Mouse (Mus musculus): ENCODE data around the gene Etv5.

Gene Etv5

DNA sequence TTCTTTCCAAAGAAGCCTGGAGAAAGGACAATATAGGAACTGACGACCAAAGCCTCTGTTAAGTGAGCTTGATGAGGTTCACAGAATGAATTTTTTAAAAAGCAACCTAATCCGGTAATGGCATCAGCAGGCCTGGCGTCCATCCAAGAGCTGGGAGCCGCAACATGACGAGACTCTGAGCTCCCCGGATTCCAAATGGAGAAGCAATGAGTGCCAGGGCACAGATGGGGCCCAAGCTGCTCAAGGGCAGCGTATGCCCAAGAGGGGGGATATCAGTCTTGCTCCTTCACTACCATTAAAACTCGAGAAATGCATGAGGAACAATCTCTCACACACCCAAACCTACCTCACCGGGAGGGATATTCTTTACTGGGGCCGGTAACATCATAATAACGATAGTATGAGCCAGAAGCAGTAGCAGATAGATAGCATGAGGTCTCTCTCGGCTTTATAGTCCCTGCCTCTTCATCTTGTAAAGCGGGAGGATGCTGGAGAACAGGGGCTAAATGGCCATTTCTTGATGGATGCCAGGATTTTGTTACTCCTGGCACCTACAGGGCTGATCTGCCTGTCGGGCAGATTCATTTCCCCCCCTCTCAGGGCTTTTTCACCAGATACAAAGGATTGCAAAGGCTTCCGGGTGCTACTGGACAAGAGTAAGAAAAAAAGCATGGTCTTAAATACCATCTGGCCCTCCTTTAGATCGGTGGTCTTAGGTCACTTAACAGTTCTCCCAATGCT is 9.1 kb downstream of the Etv5 start:
- in situ Hi-C loops (cut with MboI, MseI) = no loop called here

DNA sequence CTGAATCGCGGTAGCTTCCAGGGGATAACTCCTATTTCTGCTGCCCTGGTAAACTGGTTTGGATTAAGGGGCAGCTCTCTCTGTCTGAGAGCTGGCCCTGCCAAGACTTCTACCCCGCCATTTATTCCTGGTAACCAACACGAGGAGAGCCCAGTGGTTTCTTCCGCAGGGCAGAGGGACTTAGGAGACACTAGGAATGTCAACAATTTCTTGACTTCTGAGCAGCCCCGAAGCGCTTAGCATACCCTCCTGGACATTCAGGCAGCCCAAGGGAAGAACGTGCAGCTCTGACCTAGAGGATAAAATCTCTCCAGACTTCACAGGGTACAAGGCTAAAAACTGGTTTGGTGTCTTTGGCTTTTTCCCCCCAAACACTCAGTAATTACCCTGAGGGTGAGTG is 10.1 kb downstream of the Etv5 start:
- in situ Hi-C loops (cut with MboI, MseI) = no loop called here

DNA sequence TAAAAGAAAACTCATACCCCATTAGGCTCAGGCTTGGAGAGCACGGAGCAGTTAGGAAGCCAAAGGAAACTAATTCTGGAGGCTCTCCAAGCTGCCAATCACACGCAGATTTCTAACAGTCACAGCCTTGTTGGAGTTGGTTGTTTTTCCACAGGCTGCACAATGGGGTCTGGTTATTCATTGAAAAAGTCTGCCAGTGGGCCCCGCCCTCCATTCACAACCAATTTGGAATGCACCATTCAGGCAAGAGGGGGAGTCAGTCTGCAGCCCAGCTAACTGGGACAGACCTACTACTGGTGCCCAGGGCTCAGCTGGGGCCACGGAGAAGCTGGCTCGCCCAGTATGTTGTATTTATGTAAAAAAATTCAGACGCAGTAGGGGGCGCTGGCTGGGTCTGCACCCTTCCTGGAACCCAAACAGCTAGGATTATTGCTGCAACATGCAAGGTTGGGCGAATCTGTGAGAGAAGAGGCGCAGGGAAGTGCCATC is 10.6 kb downstream of the Etv5 start:
- in situ Hi-C loops (cut with MboI, MseI) = no loop called here

GRCm38 (mm10) chr16:22426866-22427265 is 12.7 kb downstream of the Etv5 start:
- in situ Hi-C loops (cut with MboI, MseI) = no loop called here

DNA sequence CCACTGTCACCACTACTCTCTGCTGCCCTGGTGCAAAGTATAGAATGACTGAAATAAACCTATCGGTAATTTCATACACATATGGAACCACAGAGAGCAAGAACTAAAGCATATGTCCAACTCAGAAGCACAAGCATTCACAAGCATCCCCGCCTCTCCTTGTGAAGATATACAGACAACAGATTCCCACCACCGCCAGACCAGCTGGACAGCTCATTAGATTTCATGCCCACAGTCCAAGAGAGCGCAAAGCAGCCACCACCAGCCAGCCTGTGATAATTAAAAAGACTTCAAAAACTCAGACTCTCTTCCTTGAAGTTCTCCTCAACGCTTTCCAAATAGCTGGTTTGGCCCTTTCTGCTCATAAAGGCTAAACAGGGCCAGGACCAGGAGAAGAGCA is 17.3 kb downstream of the Etv5 start:
- in situ Hi-C loops (cut with MboI, MseI) = no loop called here

- in situ Hi-C loops (cut with MboI, MseI) = no loop called here
Observed at GRCm38 (mm10) chr16:22417931-22418330, 21.6 kb downstream of the Etv5 start.

GRCm38 (mm10) chr16:22417044-22417443 is 22.5 kb downstream of the Etv5 start:
- in situ Hi-C loops (cut with MboI, MseI) = no loop called here

GRCm38 (mm10) chr16:22416140-22416848 is 23.2 kb downstream of the Etv5 start:
- in situ Hi-C loops (cut with MboI, MseI) = no loop called here

DNA sequence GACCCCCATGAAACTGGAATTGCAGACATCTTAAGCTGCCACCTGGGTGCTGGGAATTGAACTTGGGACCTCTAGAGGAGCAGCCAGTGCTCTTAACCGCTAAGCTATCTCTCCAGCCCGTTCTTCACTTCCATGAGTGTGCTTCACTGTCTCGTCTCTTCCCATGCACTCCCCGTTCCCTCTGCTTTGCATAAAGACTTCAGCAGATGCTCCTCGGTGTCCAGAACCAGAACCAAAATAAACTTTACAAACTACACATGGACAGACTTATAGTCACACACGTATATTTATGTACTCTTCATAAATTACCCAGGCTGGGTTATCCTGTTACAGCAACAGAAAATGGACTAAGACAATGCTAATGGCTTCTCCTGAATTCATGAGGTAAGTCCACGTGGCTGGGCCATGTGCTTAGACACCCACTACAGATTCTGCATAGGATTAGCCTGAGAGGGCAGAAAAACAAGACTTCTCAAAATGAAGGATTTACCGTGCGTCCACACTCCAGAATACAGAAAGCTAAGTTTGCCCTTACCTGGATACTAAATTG is 25.2 kb downstream of the Etv5 start:
- in situ Hi-C loops (cut with MboI, MseI) = no loop called here

DNA sequence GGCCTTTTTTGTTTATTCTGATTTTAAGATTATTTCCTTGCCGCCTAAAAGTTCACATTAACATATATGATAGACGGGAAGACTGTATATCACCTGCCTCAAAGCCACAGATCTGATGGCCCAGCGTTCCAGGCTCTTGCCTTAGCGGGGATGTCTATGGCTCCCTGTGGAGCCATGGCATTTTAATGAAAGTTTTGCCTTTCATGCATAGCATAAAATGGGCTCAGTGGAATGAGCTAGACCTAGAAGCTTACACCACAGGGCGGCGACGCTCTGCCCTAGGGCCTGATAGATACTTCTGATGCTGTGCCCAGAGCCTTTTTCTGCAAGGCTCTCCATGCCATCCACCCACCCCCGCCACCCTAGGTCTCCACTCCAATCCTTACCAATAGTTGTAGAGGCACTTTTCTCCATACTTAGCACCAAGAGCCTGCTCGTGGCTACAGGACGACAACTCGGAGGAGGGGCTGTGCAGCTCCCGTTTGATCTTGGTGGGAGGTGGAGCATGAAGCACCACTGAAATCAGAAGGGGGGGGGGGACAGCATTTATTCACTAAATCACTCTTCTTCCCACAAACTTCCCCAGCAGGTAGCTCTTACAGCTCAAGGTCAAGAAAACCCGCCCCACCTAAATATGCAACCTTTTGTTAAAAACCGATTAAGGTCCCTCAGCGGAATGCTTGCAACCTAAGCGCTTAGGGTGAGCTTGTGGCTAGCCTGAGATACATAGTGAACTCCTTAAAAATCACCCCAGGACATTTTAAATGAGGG is 26.9 kb downstream of the Etv5 start:
- in situ Hi-C loops (cut with MboI, MseI) = no loop called here

- in situ Hi-C loops (cut with MboI, MseI) = no loop called here
Observed at GRCm38 (mm10) chr16:22411764-22412163, 27.8 kb downstream of the Etv5 start.

DNA sequence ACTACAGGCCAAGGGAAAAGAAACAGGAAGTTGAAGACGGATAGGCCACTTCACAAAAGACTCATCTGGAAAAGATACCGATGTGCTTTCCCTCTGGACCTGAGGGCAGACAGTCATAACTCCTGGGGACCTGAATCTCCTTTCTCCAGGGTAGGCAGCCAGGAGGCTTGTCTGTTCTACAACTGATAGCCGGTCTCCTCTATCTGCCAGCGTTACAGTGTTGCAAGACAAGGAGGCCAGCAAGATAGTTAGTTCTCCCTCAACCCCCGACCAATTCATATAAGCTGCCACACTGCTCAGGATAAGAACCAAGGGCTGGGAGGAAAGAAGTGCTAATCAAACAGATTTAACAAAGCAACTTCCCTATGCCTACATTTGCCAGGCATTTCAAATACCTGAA is 29.5 kb downstream of the Etv5 start:
- in situ Hi-C loops (cut with MboI, MseI) = no loop called here

DNA sequence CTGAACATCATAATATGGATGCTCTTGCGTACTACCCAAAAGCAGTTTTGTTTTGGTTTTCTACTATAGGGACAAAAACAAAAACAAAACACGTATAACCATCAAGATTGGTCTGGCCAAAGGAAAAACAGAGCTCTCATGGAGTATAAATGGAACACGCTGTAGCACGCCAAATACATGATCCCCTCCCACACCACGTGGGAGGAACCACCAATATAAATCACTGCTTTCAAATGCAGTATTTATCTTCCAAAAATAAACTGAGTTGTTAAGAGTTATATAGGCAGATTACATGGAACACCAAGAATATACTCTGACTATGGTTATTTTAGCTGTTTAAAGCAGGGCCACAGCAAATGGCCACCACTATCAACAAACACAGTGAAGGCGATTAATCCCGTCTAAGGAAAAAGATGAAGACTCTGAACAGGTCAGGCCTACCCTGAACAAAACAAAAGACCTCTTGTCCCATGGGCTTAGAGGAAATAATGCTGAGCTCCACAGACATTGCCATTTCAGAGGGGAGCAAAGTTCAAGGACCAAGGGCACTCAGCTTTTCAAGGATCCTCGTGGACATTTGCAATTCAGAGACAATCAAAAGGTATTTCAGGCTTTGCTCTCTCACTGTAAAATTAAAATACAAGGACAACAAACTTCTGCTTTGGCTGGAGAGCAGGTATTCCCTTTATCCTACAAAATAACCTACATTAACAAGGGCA is 30.7 kb downstream of the Etv5 start:
- in situ Hi-C loops (cut with MboI, MseI) = no loop called here

GRCm38 (mm10) chr16:22406747-22407146 is 32.8 kb downstream of the Etv5 start:
- in situ Hi-C loops (cut with MboI, MseI) = no loop called here

- in situ Hi-C loops (cut with MboI, MseI) = no loop called here
Observed at GRCm38 (mm10) chr16:22406050-22406449, 33.5 kb downstream of the Etv5 start.

GRCm38 (mm10) chr16:22405492-22405891 is 34.0 kb downstream of the Etv5 start:
- in situ Hi-C loops (cut with MboI, MseI) = no loop called here

GRCm38 (mm10) chr16:22403715-22404114 is 35.8 kb downstream of the Etv5 start:
- in situ Hi-C loops (cut with MboI, MseI) = no loop called here

DNA sequence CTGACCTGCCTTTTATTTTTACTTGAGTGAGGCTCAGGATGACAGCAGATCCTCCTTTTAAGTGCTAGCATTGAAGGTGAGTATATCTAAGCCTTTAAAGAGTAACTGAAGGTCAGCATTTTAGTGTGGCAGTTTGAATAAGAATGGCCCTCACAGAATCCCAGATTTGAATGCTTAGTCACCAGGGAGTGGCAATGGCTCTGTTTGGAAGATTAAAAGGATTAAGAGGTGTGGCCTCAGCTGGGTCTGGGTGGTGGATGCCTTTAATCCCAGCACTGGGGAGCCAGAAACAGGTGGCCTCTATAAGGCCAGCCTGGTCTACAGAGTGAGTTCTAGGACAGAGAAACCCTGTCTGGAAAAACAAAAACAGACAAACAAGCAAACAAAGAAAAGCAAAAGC is 36.9 kb downstream of the Etv5 start:
- in situ Hi-C loops (cut with MboI, MseI) = no loop called here

DNA sequence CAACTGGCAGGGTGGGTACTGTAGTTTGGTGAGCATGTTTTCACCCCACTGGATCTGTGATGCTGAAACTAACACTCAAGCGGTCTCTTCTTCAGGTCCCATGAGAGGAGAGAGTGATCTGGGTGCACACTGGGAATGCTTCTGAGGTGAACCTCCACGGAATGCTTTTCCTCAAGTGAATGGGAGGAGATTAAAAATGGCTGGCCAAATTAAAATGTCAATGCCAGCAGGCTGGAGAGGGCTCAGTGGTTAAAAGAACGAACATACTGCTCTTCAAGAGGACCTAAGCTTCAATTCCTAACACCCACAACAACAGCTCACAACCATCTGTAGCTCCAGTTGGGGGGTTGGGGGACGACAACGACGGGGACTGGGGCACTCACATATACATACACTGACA is 39.3 kb downstream of the Etv5 start:
- in situ Hi-C loops (cut with MboI, MseI) = no loop called here

- in situ Hi-C loops (cut with MboI, MseI) = no loop called here
Observed at GRCm38 (mm10) chr16:22398784-22399453, 40.6 kb downstream of the Etv5 start.

GRCm38 (mm10) chr16:22398354-22398753 is 41.2 kb downstream of the Etv5 start:
- in situ Hi-C loops (cut with MboI, MseI) = no loop called here

Measured in T-helper 1 cell (primary cell).